9 mouse cellular contexts compared by ENCODE assay signal in genomic region chr19:3665510-3665909, GRCm38 (mm10). TPM values are rescaled to one million over a fixed set of nuclear protein-coding genes. Genes with fewer than 3 reads are reported as not detected.
DNase-seq lines count a peak whose midpoint lies in the region; ATAC-seq and TF ChIP-seq lines count a peak whose summit lies in the region.
"Had no signal": no experiment of that assay in that cellular context is flagged by ENCODE, and none has a peak within 500 bp of the region (broad histone marks: within the 10 kb centered on the region; RNA-seq: fewer than 3 reads in every experiment).

No protein-coding gene starts in this region.

- TF ChIP-seq CTCF in heart, adult 2 months (IDR thresholded peaks at IDR 0.05) = no peak

- peak; percentile 56; the same call in 1 of the 2 replicates for TF ChIP-seq POLR2A in heart, adult 2 months (IDR thresholded peaks at IDR 0.05; ENCODE audit: insufficient read depth, low read depth, low read length)

- TF ChIP-seq EP300 in heart, adult 2 months (IDR thresholded peaks at IDR 0.05; ENCODE audit: insufficient read depth, low read depth, low read length) = peak; percentile 93

- H3K4me2 ChIP-seq in kidney, embryonic 14.5 days (replicated peaks; ENCODE audit: low read depth, low read length) = no peak overlapping the region
- H3K4me2 ChIP-seq: hindbrain, embryonic 13.5 days had no signal

- H3K27me3 ChIP-seq in heart, adult 2 months (ENCODE audit: control insufficient read depth, insufficient read depth, low read length) = no peaks in the 10 kb centered on the region
- H3K27me3 ChIP-seq in embryonic facial prominence, embryonic 10.5 days (replicated peaks; ENCODE audit: low read depth, poor library complexity, severe bottlenecking) = no peaks in the 10 kb centered on the region
- H3K27me3 ChIP-seq in kidney, embryonic 14.5 days (ENCODE audit: control insufficient read depth, insufficient read depth, low read length) = no peaks in the 10 kb centered on the region
- H3K27me3 ChIP-seq: hindbrain, embryonic 13.5 days had no signal

- no peak for ATAC-seq in kidney, embryonic 14.5 days (ENCODE audit: low FRiP score, low TSS enrichment)
- no peak for ATAC-seq in activated CD4-positive, CD25-positive, alpha-beta regulatory T cell, adult 4 months

- peaks cover 40% of the 10 kb centered on the region for H3K4me1 ChIP-seq in heart, adult 2 months (ENCODE audit: control insufficient read depth, insufficient read depth, low read length)
- peaks cover 72% of the 10 kb centered on the region for H3K4me1 ChIP-seq in embryonic facial prominence, embryonic 10.5 days
- peaks cover 41% of the 10 kb centered on the region for H3K4me1 ChIP-seq in kidney, embryonic 14.5 days (ENCODE audit: control insufficient read depth, insufficient read depth, low read length)

- intact Hi-C loops in heart, adult 2 months (cut with DNase I) = no loop called here
- intact Hi-C loops in heart, postnatal 36 days (cut with DNase I) = no loop called here

- H3K4me3 ChIP-seq in heart, adult 2 months = no peak overlapping the region
- no peak overlapping the region for H3K4me3 ChIP-seq in embryonic facial prominence, embryonic 10.5 days
- no peak overlapping the region for H3K4me3 ChIP-seq in kidney, embryonic 14.5 days (ENCODE audit: low read length)
- H3K4me3 ChIP-seq: hindbrain, embryonic 13.5 days had no signal

- H3K79me2 ChIP-seq in heart, adult 2 months (replicated peaks; ENCODE audit: control insufficient read depth, insufficient read depth, low read length) = peaks cover 8% of the 10 kb centered on the region; the same call in 1 of the 2 replicates

- 35% methylated on average over 5 of the region's 5 CpGs for WGBS in heart, adult 2 months
- WGBS in embryonic facial prominence, embryonic 10.5 days = 38% methylated on average over 5 of the region's 5 CpGs
- whole genome bisulfite sequencing in kidney, embryonic 14.5 days = 21% methylated on average over 5 of the region's 5 CpGs

- no peak overlapping the region for H3K9ac ChIP-seq in heart, adult 2 months (ENCODE audit: low read depth, low read length)
- no peak overlapping the region for H3K9ac ChIP-seq in kidney, embryonic 14.5 days (ENCODE audit: low read depth, low read length)
- H3K9ac ChIP-seq: hindbrain, embryonic 13.5 days had no signal

- DNase-seq in heart, adult 2 months = peak in 1 of 2 experiments; percentile 48
- no peak for DNase-seq in heart, postnatal 36 days
- no peak for DNase-seq in embryonic facial prominence, embryonic 10.5 days (ENCODE audit: low spot score)
- peak; percentile 44 for DNase-seq in lung, postnatal 36 days
- DNase-seq in urinary bladder, adult 2 months (ENCODE audit: low spot score) = no peak
- no peak for DNase-seq in natural killer cell, adult 2 months (ENCODE audit: low spot score in 2 of 2)

- no peaks in the 10 kb centered on the region for H3K36me3 ChIP-seq in heart, adult 2 months (ENCODE audit: control insufficient read depth, insufficient read depth, low read length)
- peaks cover 7% of the 10 kb centered on the region; the same call in 1 of the 2 replicates for H3K36me3 ChIP-seq in embryonic facial prominence, embryonic 10.5 days (replicated peaks)
- H3K36me3 ChIP-seq in kidney, embryonic 14.5 days (ENCODE audit: control insufficient read depth, insufficient read depth, low read length) = no peaks in the 10 kb centered on the region
- H3K36me3 ChIP-seq: hindbrain, embryonic 13.5 days had no signal

- peak overlapping the region; percentile 54 for H3K27ac ChIP-seq in heart, adult 2 months
- peak overlapping the region; percentile 64 for H3K27ac ChIP-seq in embryonic facial prominence, embryonic 10.5 days (replicated peaks)
- H3K27ac ChIP-seq in kidney, embryonic 14.5 days (ENCODE audit: low read depth, low read length) = peak overlapping the region; percentile 62; the same call in 1 of the 2 replicates
- H3K27ac ChIP-seq: hindbrain, embryonic 13.5 days had no signal

- H3K9me3 ChIP-seq in embryonic facial prominence, embryonic 10.5 days = no peaks in the 10 kb centered on the region
- H3K9me3 ChIP-seq in kidney, embryonic 14.5 days (ENCODE audit: control insufficient read depth, low read length) = no peaks in the 10 kb centered on the region
- H3K9me3 ChIP-seq: hindbrain, embryonic 13.5 days had no signal

RNA-seq across cellular contexts. Expression of gene Lrp5, which starts 20.9 kb away (rescaled TPM):
- 10 to 100 TPM; 52.2 to 56.5 TPM for total RNA-seq in heart, adult 2 months (2021)
- 35.0 and 36.3 TPM in 2 replicates for polyA plus RNA-seq in heart, adult 2 months (2012; rRNA removed)
- total RNA-seq in heart, postnatal 36 days (2021) = 10 to 100 TPM; 51.3 to 60.3 TPM
- polyA plus RNA-seq in embryonic facial prominence, embryonic 10.5 days (2016; fragmentation: Nextera tagmentation; extraction: Ambion mirVana) = 5.5 and 5.6 TPM in 2 replicates
- polyA plus RNA-seq in kidney, embryonic 14.5 days (2014; fragmentation: Nextera tagmentation; extraction: Ambion mirVana) = 7.7 and 10.1 TPM in 2 replicates
- polyA plus RNA-seq in urinary bladder, adult 2 months (2012; rRNA removed) = 7.3 and 18.1 TPM in 2 replicates
- under 1 TPM in 1 of 2 experiments, not detected in 1; 0.09 TPM for polyA plus RNA-seq in activated CD4-positive, CD25-positive, alpha-beta regulatory T cell, adult 4 months (2017; shearing (Covaris generic))

RNA-seq across cellular contexts. Expression of gene 1810055G02Rik, which starts 42.6 kb away (rescaled TPM):
- total RNA-seq in heart, adult 2 months (2021) = 1 to 10 TPM; 8.1 to 8.3 TPM
- polyA plus RNA-seq in heart, adult 2 months (2012; rRNA removed) = 17.9 and 23.3 TPM in 2 replicates
- total RNA-seq in heart, postnatal 36 days (2021) = 1 to 10 TPM; 7.3 to 7.5 TPM
- polyA plus RNA-seq in embryonic facial prominence, embryonic 10.5 days (2016; fragmentation: Nextera tagmentation; extraction: Ambion mirVana) = 46.4 and 46.5 TPM in 2 replicates
- 33.7 and 38.6 TPM in 2 replicates for polyA plus RNA-seq in kidney, embryonic 14.5 days (2014; fragmentation: Nextera tagmentation; extraction: Ambion mirVana)
- 41.8 and 42.9 TPM in 2 replicates for polyA plus RNA-seq in urinary bladder, adult 2 months (2012; rRNA removed)
- polyA plus RNA-seq in activated CD4-positive, CD25-positive, alpha-beta regulatory T cell, adult 4 months (2017; shearing (Covaris generic)) = 1 to 10 TPM; 4.0 to 5.1 TPM
